Mouse (Mus musculus) liver, postnatal 0 days (tissue): ENCODE measurements at regions not wholly inside any gene's neighbourhood (a gene's known extent, or its start where the extent isn't known, plus 50 kb on each side); places are given as distances from the start of the nearest gene placed in this dataset.

ENCODE experiments used
- ATAC-seq: fragments of 200-750 bp; cut with Nextera tagmentation; 2 replicates; pipeline ENCODE4 v1.8.0; 2017; ENCODE audit warnings: mild to moderate bottlenecking, moderate library complexity
- DNase-seq: peaks from one replicate; pipeline ENCODE4 v3.0.0-alpha.2; 2016
- H3K27ac ChIP-seq: fragments of 300-500 bp; sonication (generic); 2 replicates; pipeline ENCODE4 v1.5.1; 2014; ENCODE audit warnings: antibody characterized with exemption, moderate library complexity, mild to moderate bottlenecking, low read depth
- H3K27me3 ChIP-seq: fragments of 300-500 bp; sonication (generic); 2 replicates; pipeline ENCODE4 v1.6.1; 2014; ENCODE audit warnings: low read length, control low read depth, mixed read lengths; ENCODE audit not compliant: insufficient read depth
- H3K36me3 ChIP-seq: fragments of 300-500 bp; sonication (generic); replicated peaks from 2 replicates; pipeline ENCODE4 v1.6.1; 2014; ENCODE audit warnings: mild to moderate bottlenecking, control low read depth, low read length, moderate library complexity, mixed read lengths; ENCODE audit not compliant: insufficient read depth
- H3K4me1 ChIP-seq: fragments of 300-500 bp; sonication (generic); 2 replicates; pipeline ENCODE4 v1.6.1; 2014; ENCODE audit warnings: antibody characterized with exemption, mild to moderate bottlenecking, control low read depth; ENCODE audit not compliant: insufficient read depth
- H3K4me2 ChIP-seq: fragments of 300-500 bp; sonication (generic); 2 replicates; pipeline ENCODE4 v1.6.1; 2014; ENCODE audit warnings: low read depth, mild to moderate bottlenecking, low read length, moderate library complexity, mixed read lengths
- H3K4me3 ChIP-seq: fragments of 300-500 bp; sonication (generic); 2 replicates; pipeline ENCODE4 v1.5.1; 2014; ENCODE audit warnings: low read depth, low read length
- H3K9ac ChIP-seq: fragments of 300-500 bp; sonication (generic); replicated peaks from 2 replicates; pipeline ENCODE4 v1.6.1; 2014; ENCODE audit warnings: mild to moderate bottlenecking, moderate library complexity
- H3K9me3 ChIP-seq: fragments of 300-500 bp; sonication (generic); 2 replicates; pipeline ENCODE4 v1.6.1; 2016; ENCODE audit warnings: mild to moderate bottlenecking, control low read depth, low read length, mixed read lengths
- CTCF ChIP-seq: sonication (generic); IDR thresholded peaks from 2 replicates; pipeline ENCODE4 v1.5.1; 2016; ENCODE audit warnings: antibody characterized with exemption, low read depth
- EP300 ChIP-seq: IDR thresholded peaks from 2 replicates; pipeline ENCODE4 v1.6.1; 2016; ENCODE audit warnings: antibody characterized with exemption, low read depth, mild to moderate bottlenecking
- WGBS: fragments of 180-500 bp; shearing (Covaris S2); extraction: QIAGEN DNeasy Blood & Tissue Kit; methylation state at CpG from one replicate; pipeline ENCODE4 v1.1.7; 2014; ENCODE audit not compliant: insufficient replicate concordance; 5-methylcytosine and 5-hydroxymethylcytosine counted together

DNA sequence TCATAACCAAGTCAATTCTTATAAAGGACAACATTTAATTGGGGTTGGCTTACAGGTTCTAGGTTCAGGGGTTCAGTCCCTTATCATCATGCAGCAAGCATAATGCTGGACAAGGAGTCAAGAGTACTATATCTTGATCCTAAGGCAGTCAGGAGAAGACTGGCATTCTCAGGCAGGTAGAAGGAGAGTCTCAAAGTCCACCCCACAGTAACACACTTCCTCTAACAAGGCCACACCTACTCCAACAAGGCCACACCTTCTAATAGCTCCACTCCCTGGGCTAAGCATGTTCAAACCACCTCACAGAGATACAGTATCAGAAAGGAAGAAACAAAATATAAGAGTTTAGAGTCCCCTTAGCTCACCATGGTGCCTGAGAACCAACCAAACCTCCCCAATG lies 557.3 kb upstream of the Castor2 start:
- no peaks in the 10 kb centered on the region for H3K27me3 ChIP-seq
- no peak for ATAC-seq
- no peak overlapping the region for H3K4me2 ChIP-seq
- no peak overlapping the region for H3K4me3 ChIP-seq
- H3K27ac ChIP-seq: no peak overlapping the region
- H3K36me3 ChIP-seq: no peaks in the 10 kb centered on the region
- H3K4me1 ChIP-seq: no peaks in the 10 kb centered on the region
- no peak overlapping the region for H3K9ac ChIP-seq
- H3K9me3 ChIP-seq: no peaks in the 10 kb centered on the region
- TF ChIP-seq CTCF: no peak
- TF ChIP-seq EP300: no peak
- no peak for DNase-seq

DNA sequence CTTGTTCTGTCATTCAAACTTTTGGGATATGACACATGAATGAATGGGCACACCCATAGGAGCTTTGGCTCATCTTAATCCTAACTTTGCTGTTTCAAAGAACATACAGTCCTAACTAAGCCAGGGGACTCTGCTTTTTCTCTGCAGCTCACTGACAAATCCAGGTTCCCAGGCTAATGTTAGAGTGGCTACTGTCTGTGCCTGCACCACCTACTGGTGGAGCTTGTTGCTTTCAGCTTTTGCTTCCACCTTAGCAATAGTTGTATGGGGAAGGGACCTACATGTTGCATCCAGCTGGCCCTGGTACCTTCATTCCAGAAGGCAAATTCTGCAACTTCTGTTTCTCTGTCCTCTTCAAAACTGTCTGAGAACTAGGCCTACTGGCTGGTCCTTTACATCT lies 566.8 kb upstream of the Castor2 start:
- ATAC-seq (no peak), DNase-seq (no peak)
- H3K27ac ChIP-seq: no peak overlapping the region
- no peaks in the 10 kb centered on the region for H3K4me1 ChIP-seq
- H3K9ac ChIP-seq: no peak overlapping the region
- no peaks in the 10 kb centered on the region for H3K36me3 ChIP-seq
- no peaks in the 10 kb centered on the region for H3K27me3 ChIP-seq
- no peak overlapping the region for H3K4me3 ChIP-seq
- no peak overlapping the region for H3K4me2 ChIP-seq
- H3K9me3 ChIP-seq: no peaks in the 10 kb centered on the region
- TF ChIP-seq EP300 (no peak), CTCF (no peak)

- ATAC-seq (no peak), DNase-seq (no peak)
- no peaks in the 10 kb centered on the region for H3K36me3 ChIP-seq
- H3K4me1 ChIP-seq: no peaks in the 10 kb centered on the region
- no peak overlapping the region for H3K4me3 ChIP-seq
- WGBS: 61% methylated on average over 2 of the region's 2 CpGs
- no peak overlapping the region for H3K27ac ChIP-seq
- no peak overlapping the region for H3K4me2 ChIP-seq
- TF ChIP-seq CTCF: no peak
- no peak for TF ChIP-seq EP300
- no peak overlapping the region for H3K9ac ChIP-seq
- no peaks in the 10 kb centered on the region for H3K9me3 ChIP-seq
- no peaks in the 10 kb centered on the region for H3K27me3 ChIP-seq
These were observed 593.9 kb upstream of the Castor2 start for GRCm38 (mm10) chr5:133505661-133506060.

DNA sequence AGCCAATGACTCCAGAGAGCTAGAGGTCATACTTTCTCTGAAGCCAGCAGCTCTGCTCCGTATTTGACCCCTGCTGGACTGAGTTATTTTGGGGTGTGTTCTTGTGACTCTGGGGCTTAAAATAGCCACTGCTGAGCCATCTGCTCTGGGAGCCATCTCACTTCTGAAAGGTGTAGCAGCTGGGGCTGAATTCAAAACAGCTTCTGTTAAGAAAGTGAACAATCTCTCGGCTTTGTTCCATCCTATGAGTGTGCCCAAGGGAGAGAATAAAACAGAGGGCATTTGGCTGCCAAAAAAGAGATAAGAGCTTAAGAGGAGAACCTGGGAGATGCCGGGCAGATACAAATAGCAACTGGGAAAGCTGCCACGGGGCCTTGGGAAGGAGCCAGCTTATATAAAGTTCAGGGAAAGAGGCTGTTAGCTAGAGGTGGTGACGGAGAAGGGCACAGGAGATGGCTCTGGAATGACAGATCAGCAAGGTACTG lies 611.7 kb upstream of the Castor2 start:
- Histone ChIP-seq H3K27me3 (no peaks in the 10 kb centered on the region), H3K27ac (no peak overlapping the region), H3K36me3 (no peaks in the 10 kb centered on the region), H3K4me2 (no peak overlapping the region), H3K9me3 (no peaks in the 10 kb centered on the region), H3K9ac (no peak overlapping the region), H3K4me1 (no peaks in the 10 kb centered on the region), H3K4me3 (no peak overlapping the region)
- ATAC-seq (no peak), DNase-seq (no peak)
- 50% methylated on average over 5 of the region's 5 CpGs for WGBS
- TF ChIP-seq EP300 (no peak), CTCF (no peak)

DNA sequence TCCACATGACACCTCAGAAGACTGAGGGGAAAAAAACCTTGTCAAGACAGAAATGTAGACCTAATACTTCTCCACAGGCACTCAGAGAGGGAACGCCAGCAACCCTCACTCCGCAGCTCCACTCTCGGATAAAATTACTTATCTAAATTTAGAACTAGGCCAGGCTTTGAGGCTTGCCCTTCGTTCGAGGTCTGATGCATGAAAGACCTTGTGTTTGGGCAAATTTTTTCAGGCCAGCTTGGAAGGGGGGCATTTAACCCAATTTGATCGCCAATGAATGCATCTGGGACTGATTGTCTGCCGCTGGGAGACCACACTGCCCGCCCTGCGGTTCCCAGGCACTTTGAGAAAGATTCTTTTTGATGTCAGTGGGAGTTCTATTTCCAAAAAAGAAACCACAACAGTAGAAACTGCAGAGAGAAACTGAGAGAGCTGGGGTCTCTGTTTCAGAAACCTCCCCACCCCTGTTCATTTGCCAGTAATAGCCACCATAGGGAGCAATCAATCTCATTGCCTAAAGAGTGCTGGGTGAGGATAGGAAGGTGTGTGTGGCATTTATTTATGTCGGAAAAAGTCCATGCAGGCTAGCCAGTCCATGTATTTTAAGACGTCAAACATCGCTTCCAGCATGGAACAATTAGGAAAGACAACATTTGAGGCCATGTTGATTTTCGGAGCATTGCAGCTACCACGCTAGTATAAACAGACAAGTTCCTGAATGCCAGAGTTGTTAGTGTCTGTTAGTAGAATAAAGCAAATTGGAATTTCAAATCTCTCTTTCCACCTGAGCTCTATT lies 617.0 kb upstream of the Castor2 start:
- WGBS: 74% methylated on average over 14 of the region's 14 CpGs
- no peak overlapping the region for H3K27ac ChIP-seq
- no peak overlapping the region for H3K4me2 ChIP-seq
- no peak overlapping the region for H3K4me3 ChIP-seq
- H3K4me1 ChIP-seq: no peaks in the 10 kb centered on the region
- H3K27me3 ChIP-seq: no peaks in the 10 kb centered on the region
- no peak for ATAC-seq
- no peak for DNase-seq
- no peaks in the 10 kb centered on the region for H3K36me3 ChIP-seq
- no peaks in the 10 kb centered on the region for H3K9me3 ChIP-seq
- TF ChIP-seq CTCF (no peak), EP300 (no peak)
- no peak overlapping the region for H3K9ac ChIP-seq

DNA sequence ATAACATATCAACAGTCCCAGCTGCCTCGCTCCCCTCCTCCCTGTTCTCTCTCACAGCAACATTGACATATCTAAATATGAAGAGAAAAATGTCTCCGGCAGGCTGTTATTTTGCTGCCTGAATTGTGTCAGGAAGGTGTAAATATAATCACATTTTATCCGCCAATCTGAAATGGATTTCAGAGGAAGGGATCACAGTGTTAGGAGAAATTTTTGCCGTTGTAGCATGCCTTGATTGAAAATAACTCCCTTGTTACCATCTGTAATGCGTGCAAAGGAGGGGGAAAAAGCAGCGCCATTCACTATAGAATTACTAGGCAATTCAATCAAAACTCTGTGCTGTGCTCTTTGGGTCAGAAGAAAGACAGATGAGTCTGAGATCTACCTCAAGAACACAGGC lies 620.3 kb upstream of the Castor2 start:
- no peak for TF ChIP-seq CTCF
- TF ChIP-seq EP300: no peak
- no peaks in the 10 kb centered on the region for H3K27me3 ChIP-seq
- no peaks in the 10 kb centered on the region for H3K9me3 ChIP-seq
- H3K27ac ChIP-seq: no peak overlapping the region
- H3K4me2 ChIP-seq: no peak overlapping the region
- ATAC-seq (no peak), DNase-seq (no peak)
- H3K4me3 ChIP-seq: no peak overlapping the region
- H3K36me3 ChIP-seq: no peaks in the 10 kb centered on the region
- WGBS: 74% methylated on average over 6 of the region's 6 CpGs
- H3K9ac ChIP-seq: no peak overlapping the region
- no peaks in the 10 kb centered on the region for H3K4me1 ChIP-seq
